Mouse (Mus musculus) heart, embryonic 14.5 days (tissue): ENCODE measurements at regions not wholly inside any gene's neighbourhood (a gene's known extent, or its start where the extent isn't known, plus 50 kb on each side); places are given as distances from the start of the nearest gene placed in this dataset.

Experiments
- ATAC-seq: fragments of 200-750 bp; cut with Nextera tagmentation; 2 replicates; pipeline ENCODE4 v1.8.0; 2017; ENCODE audit warnings: low read depth, moderate TSS enrichment; ENCODE audit not compliant: insufficient number of reproducible peaks, insufficient read depth, low FRiP score
- H3K27ac ChIP-seq, 2 experiments: fragments of 200-500 bp in 1 of 2; fragments of 300-500 bp in 1 of 2; sonication (generic) in 1 of 2; replicated peaks in 1 of 2; 2 replicates each; pipeline ENCODE4 v1.5.1; 2012 to 2014; ENCODE audit warnings: low read depth in 2 of 2, low read length in 2 of 2, control low read depth in 1 of 2, mild to moderate bottlenecking in 1 of 2, mixed read lengths in 1 of 2; ENCODE audit not compliant: control insufficient read depth in 1 of 2, insufficient read depth in 1 of 2
- H3K27me3 ChIP-seq: fragments of 300-500 bp; sonication (generic); 2 replicates; pipeline ENCODE4 v1.6.1; 2014; ENCODE audit warnings: mild to moderate bottlenecking, low read length, control low read depth; ENCODE audit not compliant: control insufficient read depth, insufficient read depth
- H3K36me3 ChIP-seq: fragments of 300-500 bp; sonication (generic); 2 replicates; pipeline ENCODE4 v1.6.1; 2014; ENCODE audit warnings: mild to moderate bottlenecking, control low read depth, low read length, mixed read lengths; ENCODE audit not compliant: control insufficient read depth, insufficient read depth
- H3K4me1 ChIP-seq, 2 experiments: fragments of 200-500 bp in 1 of 2; fragments of 300-500 bp in 1 of 2; sonication (generic) in 1 of 2; 2 replicates each; pipeline ENCODE4 v1.6.1; 2012 to 2014; ENCODE audit warnings: low read length in 2 of 2, control low read depth in 1 of 2, mixed read lengths in 1 of 2; ENCODE audit not compliant: control insufficient read depth in 2 of 2, insufficient read depth in 2 of 2
- H3K4me2 ChIP-seq: fragments of 300-500 bp; sonication (generic); 2 replicates; pipeline ENCODE4 v1.6.1; 2014; ENCODE audit warnings: mild to moderate bottlenecking, low read length
- H3K4me3 ChIP-seq, 2 experiments: fragments of 200-500 bp in 1 of 2; fragments of 300-500 bp in 1 of 2; sonication (generic) in 1 of 2; 2 replicates each; pipeline ENCODE4 v1.5.1; 2012 to 2014; ENCODE audit warnings: low read length in 2 of 2, mild to moderate bottlenecking in 2 of 2, control low read depth in 1 of 2, low read depth in 1 of 2, moderate library complexity in 1 of 2; ENCODE audit not compliant: control insufficient read depth in 1 of 2, insufficient read depth in 1 of 2
- H3K9ac ChIP-seq: fragments of 300-500 bp; sonication (generic); 2 replicates; pipeline ENCODE4 v1.6.1; 2014; ENCODE audit warnings: mild to moderate bottlenecking, low read length
- H3K9me3 ChIP-seq: fragments of 300-500 bp; sonication (generic); 2 replicates; pipeline ENCODE4 v1.6.1; 2016; ENCODE audit warnings: low read length, control low read depth; ENCODE audit not compliant: control insufficient read depth
- WGBS: fragments of 180-500 bp; shearing (Covaris S2); extraction: QIAGEN DNeasy Blood & Tissue Kit; methylation state at CpG from one replicate; pipeline ENCODE4 v1.1.7; 2014; 5-methylcytosine and 5-hydroxymethylcytosine counted together

DNA sequence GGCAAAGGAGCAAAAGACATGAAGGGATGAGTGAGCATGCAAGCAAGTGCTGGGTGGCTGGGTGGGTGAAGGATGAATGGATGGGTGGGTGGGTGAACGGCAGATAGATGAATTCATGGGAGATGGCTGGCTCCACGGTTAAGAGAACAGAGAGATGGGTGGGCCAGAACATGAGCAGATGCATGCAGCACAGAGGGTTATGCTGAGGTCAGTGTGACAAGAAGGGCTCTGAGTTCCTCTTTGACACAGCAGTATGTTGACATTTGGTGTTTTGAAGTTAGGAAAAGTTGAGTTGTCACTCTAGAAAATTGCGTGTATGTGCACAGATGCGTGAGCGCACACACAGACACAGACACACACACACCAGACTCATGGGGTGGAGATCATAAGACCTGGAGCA, 83.2 kb upstream of the Tmem189 start:
- Histone ChIP-seq H3K4me2 (no peak overlapping the region), H3K27me3 (no peaks in the 10 kb centered on the region), H3K4me1 (peaks cover 12 to 16% of the 10 kb centered on the region in 2 experiments), H3K9me3 (no peaks in the 10 kb centered on the region), H3K36me3 (no peaks in the 10 kb centered on the region), H3K4me3 (no peak overlapping the region), H3K9ac (no peak overlapping the region), H3K27ac (no peak overlapping the region)
- no peak for ATAC-seq
- 88% methylated on average over 5 of the region's 5 CpGs for WGBS

DNA sequence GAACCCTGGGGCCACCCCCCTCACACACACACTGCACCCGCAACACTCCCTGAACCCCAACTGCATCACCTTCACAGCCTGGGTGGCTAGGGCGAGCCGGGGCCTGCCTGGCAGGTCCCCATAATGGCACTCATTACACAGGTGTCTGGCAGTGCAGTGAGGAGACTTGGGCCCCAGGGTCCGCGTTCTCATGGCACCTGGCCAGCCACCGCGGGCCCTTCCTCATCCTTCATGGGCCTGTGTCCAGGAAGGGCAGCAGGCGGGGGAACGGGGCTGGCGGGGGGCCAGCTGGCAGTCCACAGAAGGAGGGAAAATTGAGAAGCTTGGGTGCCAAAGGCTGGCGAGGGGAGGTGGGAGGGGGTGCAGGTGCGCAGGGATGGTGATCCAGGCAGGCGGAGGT, 78.3 kb upstream of the Tmem189 start:
- Histone ChIP-seq H3K27me3 (no peaks in the 10 kb centered on the region), H3K36me3 (no peaks in the 10 kb centered on the region), H3K9me3 (no peaks in the 10 kb centered on the region), H3K4me3 (no peak overlapping the region), H3K4me1 (peaks cover 4 to 11% of the 10 kb centered on the region in 2 experiments; a peak in 3 of 4 replicates), H3K27ac (no peak overlapping the region), H3K4me2 (peak overlapping the region; percentile 12; the same call in 1 of the 2 replicates), H3K9ac (no peak overlapping the region)
- ATAC-seq: no peak
- 53% methylated on average over 13 of the region's 13 CpGs for WGBS

DNA sequence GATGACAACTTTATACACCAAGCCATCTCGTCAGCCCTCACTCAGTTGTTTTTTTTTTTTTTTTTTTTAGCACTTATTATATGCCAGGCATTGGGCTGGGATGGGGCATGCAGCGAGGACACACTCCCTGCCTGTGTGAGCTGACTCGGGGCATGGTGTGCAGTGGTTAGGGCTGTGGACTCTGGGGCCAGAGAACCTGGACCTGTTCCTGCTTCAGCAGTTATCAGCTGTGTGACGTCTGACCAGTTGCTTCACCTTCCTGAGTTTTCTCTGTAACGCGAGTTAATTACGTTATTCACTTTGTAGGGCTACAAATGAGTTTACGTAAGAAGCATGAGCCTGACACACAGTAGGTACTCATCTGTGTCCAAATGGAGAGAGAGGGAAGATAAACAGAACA, 77.7 kb upstream of the Tmem189 start:
- Histone ChIP-seq H3K27me3 (no peaks in the 10 kb centered on the region), H3K27ac (no peak overlapping the region), H3K4me3 (no peak overlapping the region), H3K4me2 (no peak overlapping the region), H3K9me3 (no peaks in the 10 kb centered on the region), H3K9ac (no peak overlapping the region), H3K36me3 (no peaks in the 10 kb centered on the region), H3K4me1 (peaks cover 4 to 11% of the 10 kb centered on the region in 2 experiments; a peak in 3 of 4 replicates)
- WGBS: 84% methylated on average over 8 of the region's 8 CpGs
- ATAC-seq: no peak

GRCm38 (mm10) chr2:167765811-167766210, 76.2 kb upstream of the Tmem189 start:
- H3K4me2 ChIP-seq: no peak overlapping the region
- H3K27ac ChIP-seq: no peak overlapping the region
- H3K9me3 ChIP-seq: no peaks in the 10 kb centered on the region
- ATAC-seq: no peak
- no peak overlapping the region for H3K4me3 ChIP-seq
- no peaks in the 10 kb centered on the region for H3K27me3 ChIP-seq
- H3K4me1 ChIP-seq: peaks cover 7 to 21% of the 10 kb centered on the region in 2 experiments; a peak in 3 of 4 replicates
- 93% methylated on average over 6 of the region's 6 CpGs for WGBS
- no peaks in the 10 kb centered on the region for H3K36me3 ChIP-seq
- H3K9ac ChIP-seq: no peak overlapping the region

GRCm38 (mm10) chr2:167765072-167765800, 75.6 kb upstream of the Tmem189 start:
- Histone ChIP-seq H3K4me2 (no peak overlapping the region), H3K9ac (no peak overlapping the region), H3K36me3 (no peaks in the 10 kb centered on the region), H3K27ac (peak overlapping the region in 1 of 2 experiments; percentile 24; a peak in 2 of 4 replicates), H3K4me3 (no peak overlapping the region), H3K4me1 (peaks cover 7 to 21% of the 10 kb centered on the region in 2 experiments; a peak in 3 of 4 replicates), H3K9me3 (no peaks in the 10 kb centered on the region), H3K27me3 (no peaks in the 10 kb centered on the region)
- WGBS: 58% methylated on average over 22 of the region's 22 CpGs
- ATAC-seq: peak; percentile 45; the same call in 1 of the 2 replicates

- WGBS: 88% methylated on average over 7 of the region's 7 CpGs
- H3K9ac ChIP-seq: no peak overlapping the region
- peaks cover 7 to 21% of the 10 kb centered on the region in 2 experiments; a peak in 3 of 4 replicates for H3K4me1 ChIP-seq
- H3K4me2 ChIP-seq: no peak overlapping the region
- no peak overlapping the region for H3K4me3 ChIP-seq
- no peak overlapping the region for H3K27ac ChIP-seq
- no peak for ATAC-seq
- no peaks in the 10 kb centered on the region for H3K9me3 ChIP-seq
- no peaks in the 10 kb centered on the region for H3K27me3 ChIP-seq
- no peaks in the 10 kb centered on the region for H3K36me3 ChIP-seq
Observed at GRCm38 (mm10) chr2:167763891-167764410, 74.3 kb upstream of the Tmem189 start.

GRCm38 (mm10) chr2:167761404-167761936, 71.8 kb upstream of the Tmem189 start:
- Histone ChIP-seq H3K27ac (no peak overlapping the region; a peak in 1 of 4 replicates), H3K4me1 (peaks cover 14 to 29% of the 10 kb centered on the region in 2 experiments)

More at GRCm38 (mm10) chr2:167761404-167761936, 71.8 kb upstream of the Tmem189 start:
- no peaks in the 10 kb centered on the region for H3K36me3 ChIP-seq
- no peak overlapping the region for H3K4me3 ChIP-seq
- no peak for ATAC-seq
- H3K9me3 ChIP-seq: no peaks in the 10 kb centered on the region
- H3K27me3 ChIP-seq: no peaks in the 10 kb centered on the region
- 73% methylated on average over 17 of the region's 17 CpGs for WGBS
- H3K4me2 ChIP-seq: no peak overlapping the region
- H3K9ac ChIP-seq: no peak overlapping the region
